11 mouse cellular contexts compared by ENCODE assay signal in the genomic region with DNA sequence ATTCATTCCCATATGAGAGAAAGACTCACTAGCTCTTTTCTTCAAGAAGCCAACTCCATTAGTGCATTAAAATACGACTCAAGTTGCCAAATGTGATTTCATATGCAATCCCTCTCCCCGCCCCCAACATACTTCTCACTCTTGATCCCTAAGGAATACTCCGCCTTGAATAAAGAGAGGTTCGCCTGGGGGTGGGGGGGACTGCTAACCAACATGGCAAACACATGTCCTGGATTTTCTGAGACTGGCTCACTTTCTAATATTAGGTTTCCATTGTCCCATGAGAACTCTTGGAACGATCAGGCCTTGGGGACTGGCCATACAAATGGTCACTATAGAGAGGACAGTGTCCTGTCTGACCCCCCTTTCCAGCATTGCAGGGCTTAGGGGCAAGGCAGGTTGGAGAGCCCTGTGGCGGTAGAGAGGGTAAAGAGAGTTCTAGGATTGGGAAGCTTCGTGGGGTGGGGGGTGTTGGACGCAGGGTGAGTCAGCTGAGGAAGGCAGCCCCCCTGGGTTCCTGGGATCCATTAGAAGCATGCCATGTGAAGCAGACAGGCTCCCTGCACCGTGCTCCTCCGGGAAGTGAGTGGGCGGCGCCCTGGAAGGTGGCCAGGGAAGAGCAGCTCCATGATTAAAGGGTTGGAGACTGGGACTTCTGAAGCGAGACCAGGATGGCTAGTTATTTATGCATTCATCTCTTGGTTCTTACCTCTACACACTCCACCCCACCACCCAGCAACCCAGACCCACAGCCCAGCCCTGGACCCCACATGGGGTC.
A peak's percentile ranks its signal among the peaks of the same experiment; 100 is the strongest.
DNase-seq lines count a peak whose midpoint lies in the region; ATAC-seq and TF ChIP-seq lines count a peak whose summit lies in the region.
"Had no signal": no experiment of that assay in that cellular context is flagged by ENCODE, and none has a peak within 500 bp of the region (broad histone marks: within the 10 kb centered on the region; RNA-seq: fewer than 3 reads in every experiment).

No protein-coding gene starts in this region.

- H3K4me3 ChIP-seq in forebrain, embryonic 14.5 days (ENCODE audit: low read depth, low read length) = no peak overlapping the region
- H3K4me3 ChIP-seq in forebrain, embryonic 11.5 days (ENCODE audit: low read depth, low read length) = no peak overlapping the region
- no peak overlapping the region for H3K4me3 ChIP-seq in lung, embryonic 16.5 days (ENCODE audit: low read length)
- no peak overlapping the region for H3K4me3 ChIP-seq in embryonic facial prominence, embryonic 15.5 days (replicated peaks)
- no peak overlapping the region for H3K4me3 ChIP-seq in limb, embryonic 10.5 days
- no peak overlapping the region for H3K4me3 ChIP-seq in thymus, adult 2 months (ENCODE audit: control insufficient read depth, insufficient read depth, low read length)
- H3K4me3 ChIP-seq: erythroblast, embryonic 14.5 days; liver, embryonic 15.5 days; neural tube, embryonic 12.5 days had no signal

- no peak overlapping the region for H3K9ac ChIP-seq in forebrain, embryonic 14.5 days (ENCODE audit: low read length)
- no peak overlapping the region for H3K9ac ChIP-seq in forebrain, embryonic 11.5 days (ENCODE audit: low read length)
- no peak overlapping the region for H3K9ac ChIP-seq in lung, embryonic 16.5 days (ENCODE audit: low read length)
- no peak overlapping the region for H3K9ac ChIP-seq in embryonic facial prominence, embryonic 15.5 days
- H3K9ac ChIP-seq: liver, embryonic 15.5 days; neural tube, embryonic 12.5 days had no signal

- H3K27ac ChIP-seq in forebrain, embryonic 14.5 days (ENCODE audit: low read depth, low read length) = no peak overlapping the region
- H3K27ac ChIP-seq in forebrain, embryonic 11.5 days (ENCODE audit: low read depth, low read length) = no peak overlapping the region
- no peak overlapping the region for H3K27ac ChIP-seq in lung, embryonic 16.5 days (ENCODE audit: low read length)
- peak overlapping the region; percentile 87 for H3K27ac ChIP-seq in embryonic facial prominence, embryonic 15.5 days (replicated peaks)
- peak overlapping the region; percentile 26 for H3K27ac ChIP-seq in limb, embryonic 10.5 days
- H3K27ac ChIP-seq in thymus, adult 2 months (ENCODE audit: control insufficient read depth, insufficient read depth, low read length) = no peak overlapping the region
- H3K27ac ChIP-seq: liver, embryonic 15.5 days; neural tube, embryonic 12.5 days had no signal

- 67% methylated on average over 13 of the region's 13 CpGs for WGBS in forebrain, embryonic 14.5 days
- WGBS in forebrain, embryonic 11.5 days = 80% methylated on average over 13 of the region's 13 CpGs
- 50% methylated on average over 13 of the region's 13 CpGs for WGBS in lung, embryonic 16.5 days
- WGBS in embryonic facial prominence, embryonic 15.5 days = 35% methylated on average over 13 of the region's 13 CpGs
- WGBS in limb, embryonic 10.5 days = 77% methylated on average over 13 of the region's 13 CpGs
- 90% methylated on average over 13 of the region's 13 CpGs for WGBS in thymus, adult 2 months

- TF ChIP-seq POLR2A in thymus, adult 2 months (IDR thresholded peaks at IDR 0.05; ENCODE audit: control insufficient read depth, extremely low read depth, insufficient read depth, low read length, poor library complexity) = no peak

- H3K36me3 ChIP-seq in forebrain, embryonic 14.5 days (ENCODE audit: control insufficient read depth, insufficient read depth, low read length) = no peaks in the 10 kb centered on the region
- H3K36me3 ChIP-seq in forebrain, embryonic 11.5 days (ENCODE audit: control insufficient read depth, insufficient read depth, low read length) = no peaks in the 10 kb centered on the region
- no peaks in the 10 kb centered on the region for H3K36me3 ChIP-seq in lung, embryonic 16.5 days (ENCODE audit: control insufficient read depth, insufficient read depth, low read length)
- no peaks in the 10 kb centered on the region for H3K36me3 ChIP-seq in embryonic facial prominence, embryonic 15.5 days
- H3K36me3 ChIP-seq in limb, embryonic 10.5 days = no peaks in the 10 kb centered on the region
- H3K36me3 ChIP-seq in thymus, adult 2 months (ENCODE audit: control insufficient read depth, insufficient read depth, low read length) = no peaks in the 10 kb centered on the region
- H3K36me3 ChIP-seq: liver, embryonic 15.5 days; neural tube, embryonic 12.5 days had no signal

- no peaks in the 10 kb centered on the region for H3K27me3 ChIP-seq in forebrain, embryonic 14.5 days (replicated peaks; ENCODE audit: control insufficient read depth, insufficient read depth, low read length)
- no peaks in the 10 kb centered on the region for H3K27me3 ChIP-seq in forebrain, embryonic 11.5 days (ENCODE audit: control insufficient read depth, insufficient read depth, low read length)
- H3K27me3 ChIP-seq in lung, embryonic 16.5 days (ENCODE audit: control insufficient read depth, insufficient read depth, low read depth, low read length) = no peaks in the 10 kb centered on the region
- no peaks in the 10 kb centered on the region for H3K27me3 ChIP-seq in embryonic facial prominence, embryonic 15.5 days
- peaks cover 6% of the 10 kb centered on the region; the same call in 1 of the 2 replicates for H3K27me3 ChIP-seq in limb, embryonic 10.5 days (ENCODE audit: low read depth, poor library complexity, severe bottlenecking)
- H3K27me3 ChIP-seq in thymus, adult 2 months (ENCODE audit: control insufficient read depth, insufficient read depth, low read length) = no peaks in the 10 kb centered on the region
- H3K27me3 ChIP-seq: neural tube, embryonic 12.5 days had no signal

- H3K9me3 ChIP-seq in forebrain, embryonic 14.5 days (replicated peaks; ENCODE audit: control insufficient read depth, low read length) = no peaks in the 10 kb centered on the region
- no peaks in the 10 kb centered on the region for H3K9me3 ChIP-seq in forebrain, embryonic 11.5 days (ENCODE audit: control insufficient read depth, low read length)
- H3K9me3 ChIP-seq in lung, embryonic 16.5 days (ENCODE audit: control insufficient read depth, low read length) = no peaks in the 10 kb centered on the region
- H3K9me3 ChIP-seq in embryonic facial prominence, embryonic 15.5 days (replicated peaks) = no peaks in the 10 kb centered on the region
- H3K9me3 ChIP-seq in limb, embryonic 10.5 days (replicated peaks) = no peaks in the 10 kb centered on the region
- H3K9me3 ChIP-seq: liver, embryonic 15.5 days; neural tube, embryonic 12.5 days had no signal

- H3K4me1 ChIP-seq in forebrain, embryonic 14.5 days (ENCODE audit: control insufficient read depth, insufficient read depth, low read length) = peaks cover 13% of the 10 kb centered on the region; the same call in 1 of the 2 replicates
- peaks cover 7% of the 10 kb centered on the region; the same call in 1 of the 2 replicates for H3K4me1 ChIP-seq in forebrain, embryonic 11.5 days (replicated peaks; ENCODE audit: control insufficient read depth, insufficient read depth, low read length)
- H3K4me1 ChIP-seq in lung, embryonic 16.5 days (replicated peaks; ENCODE audit: control insufficient read depth, insufficient read depth, low read length) = peaks cover 36% of the 10 kb centered on the region
- H3K4me1 ChIP-seq in embryonic facial prominence, embryonic 15.5 days = peaks cover 58% of the 10 kb centered on the region
- H3K4me1 ChIP-seq in limb, embryonic 10.5 days = peaks cover 47% of the 10 kb centered on the region
- no peaks in the 10 kb centered on the region for H3K4me1 ChIP-seq in thymus, adult 2 months (replicated peaks; ENCODE audit: control insufficient read depth, insufficient read depth, low read length)
- H3K4me1 ChIP-seq: liver, embryonic 15.5 days; neural tube, embryonic 12.5 days had no signal

- 0 out of 2 replicates have a peak, but pooled peaks have one; percentile 34 for ATAC-seq in forebrain, embryonic 14.5 days
- no peak for ATAC-seq in forebrain, embryonic 11.5 days (replicated peaks; ENCODE audit: low FRiP score)
- 0 out of 2 replicates have a peak, but pooled peaks have one; percentile 4 for ATAC-seq in lung, embryonic 16.5 days (ENCODE audit: low read depth)
- peak; percentile 71 for ATAC-seq in embryonic facial prominence, embryonic 15.5 days (ENCODE audit: insufficient number of reproducible peaks, low FRiP score, low TSS enrichment, low read depth)

- TF ChIP-seq CTCF in thymus, adult 2 months (IDR thresholded peaks at IDR 0.05; ENCODE audit: borderline replicate concordance, control insufficient read depth, extremely low read depth, insufficient read depth, low read length, poor library complexity) = no peak

- DNase-seq in forebrain, embryonic 14.5 days (ENCODE audit: low spot score) = peak; percentile 37
- no peak for DNase-seq in forebrain, embryonic 11.5 days (ENCODE audit: low spot score)
- no peak for DNase-seq in lung, postnatal 36 days
- no peak for DNase-seq in limb, embryonic 10.5 days (ENCODE audit: low spot score)
- no peak for DNase-seq in thymus, adult 2 months
- DNase-seq in layer of hippocampus, adult 11-12 months (ENCODE audit: low spot score) = no peak

- H3K4me2 ChIP-seq in forebrain, embryonic 14.5 days (ENCODE audit: low read length) = no peak overlapping the region
- no peak overlapping the region for H3K4me2 ChIP-seq in forebrain, embryonic 11.5 days (ENCODE audit: low read depth, low read length, severe bottlenecking)
- no peak overlapping the region for H3K4me2 ChIP-seq in lung, embryonic 16.5 days (ENCODE audit: low read depth, low read length)
- peak overlapping the region; percentile 27; the same call in 1 of the 2 replicates for H3K4me2 ChIP-seq in embryonic facial prominence, embryonic 15.5 days (replicated peaks)
- H3K4me2 ChIP-seq: liver, embryonic 15.5 days; neural tube, embryonic 12.5 days had no signal

Comparison
In these comparisons a context has a peak if more than half of its experiments do, and no peak if none do; other contexts are left out.
1. H3K27ac ChIP-seq: peak in embryonic facial prominence, embryonic 15.5 days (single experiment) and limb, embryonic 10.5 days (single experiment); none in forebrain, embryonic 14.5 days (single experiment), forebrain, embryonic 11.5 days (single experiment), lung, embryonic 16.5 days (single experiment) and thymus, adult 2 months (single experiment).